ENCODE assay signal across 17 mouse cellular contexts in the genomic region with DNA sequence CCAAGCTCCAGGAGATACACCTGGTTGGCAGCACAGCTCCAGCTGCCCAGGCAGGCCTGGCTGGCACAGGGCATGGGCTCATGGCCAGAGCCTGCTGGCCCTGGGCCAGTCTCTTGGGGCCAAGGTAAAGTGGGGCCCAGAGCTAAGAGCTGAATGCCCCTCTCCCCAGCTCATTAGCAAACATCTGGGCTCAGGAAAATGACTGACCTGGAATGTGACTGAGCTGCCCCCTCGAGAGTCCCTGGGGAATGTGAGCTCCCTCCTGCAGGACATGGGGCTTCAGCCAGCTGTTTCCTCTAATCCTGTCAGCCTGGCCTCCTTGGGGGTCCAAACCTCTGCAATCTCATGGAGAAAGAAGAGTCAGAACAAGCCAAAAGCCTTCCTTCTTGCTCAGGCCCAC. TPM values are rescaled to one million over a fixed set of nuclear protein-coding genes. Genes with fewer than 3 reads are reported as not detected.
DNase-seq lines count a peak whose midpoint lies in the region; ATAC-seq and TF ChIP-seq lines count a peak whose summit lies in the region.
"Had no signal": no experiment of that assay in that cellular context is flagged by ENCODE, and none has a peak within 500 bp of the region (broad histone marks: within the 10 kb centered on the region; RNA-seq: fewer than 3 reads in every experiment).

No protein-coding gene starts in this region.

- peak overlapping the region; percentile 18; the same call in 1 of the 2 replicates for H3K27ac ChIP-seq in heart, embryonic 15.5 days
- peak overlapping the region; percentile 1; the same call in 1 of the 2 replicates for H3K27ac ChIP-seq in kidney, embryonic 15.5 days
- H3K27ac ChIP-seq in lung, postnatal 0 days (ENCODE audit: low read length): no peak overlapping the region
- no peak overlapping the region for H3K27ac ChIP-seq in forebrain, embryonic 15.5 days (replicated peaks)
- H3K27ac ChIP-seq: hindbrain, postnatal 0 days; limb, embryonic 12.5 days; midbrain, embryonic 12.5 days had no signal

- TF ChIP-seq EP300 in lung, postnatal 0 days (IDR thresholded peaks at IDR 0.05): no peak

- H3K36me3 ChIP-seq in heart, embryonic 15.5 days: no peaks in the 10 kb centered on the region
- no peaks in the 10 kb centered on the region for H3K36me3 ChIP-seq in kidney, embryonic 15.5 days
- no peaks in the 10 kb centered on the region for H3K36me3 ChIP-seq in lung, postnatal 0 days (ENCODE audit: insufficient read depth, low read length)
- no peaks in the 10 kb centered on the region for H3K36me3 ChIP-seq in forebrain, embryonic 15.5 days
- H3K36me3 ChIP-seq: midbrain, embryonic 12.5 days had no signal

- no peaks in the 10 kb centered on the region for H3K9me3 ChIP-seq in heart, embryonic 15.5 days (replicated peaks)
- 0 out of 2 replicates have a peak, but pooled peaks cover 7% of the 10 kb centered on the region for H3K9me3 ChIP-seq in kidney, embryonic 15.5 days (replicated peaks)
- H3K9me3 ChIP-seq in lung, postnatal 0 days (ENCODE audit: low read length): no peaks in the 10 kb centered on the region; the same call in 1 of the 2 replicates
- no peaks in the 10 kb centered on the region for H3K9me3 ChIP-seq in forebrain, embryonic 15.5 days

- TF ChIP-seq CTCF in lung, postnatal 0 days (IDR thresholded peaks at IDR 0.05): 0 out of 2 replicates have a peak, but pooled peaks have one; percentile 3

- H3K4me2 ChIP-seq in heart, embryonic 15.5 days: no peak overlapping the region
- no peak overlapping the region for H3K4me2 ChIP-seq in kidney, embryonic 15.5 days
- H3K4me2 ChIP-seq in lung, postnatal 0 days (replicated peaks; ENCODE audit: low read depth, low read length): no peak overlapping the region
- no peak overlapping the region for H3K4me2 ChIP-seq in forebrain, embryonic 15.5 days (replicated peaks)
- H3K4me2 ChIP-seq: limb, embryonic 12.5 days; midbrain, embryonic 12.5 days had no signal

- H3K9ac ChIP-seq in heart, embryonic 15.5 days: no peak overlapping the region
- no peak overlapping the region for H3K9ac ChIP-seq in kidney, embryonic 15.5 days
- H3K9ac ChIP-seq in lung, postnatal 0 days (replicated peaks; ENCODE audit: low read depth): no peak overlapping the region
- H3K9ac ChIP-seq in forebrain, embryonic 15.5 days (replicated peaks): no peak overlapping the region
- H3K9ac ChIP-seq: limb, embryonic 12.5 days; liver, postnatal 0 days; midbrain, embryonic 12.5 days had no signal

- peaks cover 30% of the 10 kb centered on the region for H3K27me3 ChIP-seq in heart, embryonic 15.5 days
- H3K27me3 ChIP-seq in kidney, embryonic 15.5 days: peaks cover 33% of the 10 kb centered on the region
- no peaks in the 10 kb centered on the region for H3K27me3 ChIP-seq in lung, postnatal 0 days (replicated peaks; ENCODE audit: insufficient read depth, low read length)
- H3K27me3 ChIP-seq in forebrain, embryonic 15.5 days: peaks cover 39% of the 10 kb centered on the region

- no peak for DNase-seq in heart, adult 8-10 months (ENCODE audit: low spot score)
- DNase-seq in NIH3T3 (ENCODE audit: low read depth): peak; percentile 51
- peak; percentile 31 for DNase-seq in lung, postnatal 0 days (ENCODE audit: low spot score)
- DNase-seq in layer of hippocampus, adult 18-20 months (ENCODE audit: low spot score in 2 of 2): no peak
- DNase-seq in urinary bladder, adult 2 months (ENCODE audit: low spot score): no peak
- DNase-seq: B cell, adult 2 months; gastrocnemius, postnatal 36 days; liver, postnatal 0 days had no signal

- peaks cover 35% of the 10 kb centered on the region for H3K4me1 ChIP-seq in heart, embryonic 15.5 days (replicated peaks)
- peaks cover 51% of the 10 kb centered on the region for H3K4me1 ChIP-seq in kidney, embryonic 15.5 days
- peaks cover 9% of the 10 kb centered on the region for H3K4me1 ChIP-seq in lung, postnatal 0 days (ENCODE audit: insufficient read depth, low read depth, low read length)
- H3K4me1 ChIP-seq in forebrain, embryonic 15.5 days: peaks cover 20% of the 10 kb centered on the region

- 17% methylated on average over 1 of the region's 1 CpGs for WGBS in heart, embryonic 15.5 days
- 37% methylated on average over 1 of the region's 1 CpGs for WGBS in kidney, embryonic 15.5 days
- WGBS in lung, postnatal 0 days: 8% methylated on average over 1 of the region's 1 CpGs
- WGBS in forebrain, embryonic 15.5 days: 53% methylated on average over 1 of the region's 1 CpGs

- ATAC-seq in heart, embryonic 15.5 days (replicated peaks; ENCODE audit: insufficient number of reproducible peaks, insufficient read depth, low FRiP score, low read depth): no peak
- no peak for ATAC-seq in kidney, embryonic 15.5 days (replicated peaks; ENCODE audit: low FRiP score)
- ATAC-seq in lung, postnatal 0 days: peak; percentile 17
- no peak for ATAC-seq in forebrain, embryonic 15.5 days (replicated peaks)
- ATAC-seq: hindbrain, postnatal 0 days; liver, postnatal 0 days had no signal

- no peak overlapping the region for H3K4me3 ChIP-seq in heart, embryonic 15.5 days
- no peak overlapping the region for H3K4me3 ChIP-seq in kidney, embryonic 15.5 days (replicated peaks)
- no peak overlapping the region for H3K4me3 ChIP-seq in lung, postnatal 0 days (ENCODE audit: low read depth, low read length)
- H3K4me3 ChIP-seq in forebrain, embryonic 15.5 days: no peak overlapping the region
- H3K4me3 ChIP-seq: limb, embryonic 12.5 days; midbrain, embryonic 12.5 days had no signal

RNA-seq across cellular contexts. Expression of a gene that starts 2.6 kb away (rescaled TPM):
- polyA plus RNA-seq in heart, embryonic 15.5 days (2015; fragmentation: Nextera tagmentation; extraction: Ambion mirVana): 21.4 and 34.5 TPM in 2 replicates
- total RNA-seq in heart, adult 8-10 months (2022): 10 to 100 TPM; 15.1 to 21.3 (median 19.2) TPM
- polyA plus RNA-seq in kidney, embryonic 15.5 days (2015; fragmentation: Nextera tagmentation; extraction: Ambion mirVana): 28.4 and 35.7 TPM in 2 replicates
- 141 and 151 TPM in 2 replicates for polyA plus RNA-seq in lung, postnatal 0 days (2015; fragmentation: Nextera tagmentation; extraction: Ambion mirVana)
- 23.5 and 24.6 TPM in 2 replicates for polyA plus RNA-seq in forebrain, embryonic 15.5 days (2015; fragmentation: Nextera tagmentation; extraction: Ambion mirVana)
- 10 to 100 TPM; 80.3 to 92.2 TPM for total RNA-seq in layer of hippocampus, adult 18-20 months (2021)
- polyA plus RNA-seq in urinary bladder, adult 2 months (2012; rRNA removed): 323 and 360 TPM in 2 replicates

RNA-seq across cellular contexts. Expression of a gene that starts 20.0 kb away (rescaled TPM):
- not detected in 2 replicates for polyA plus RNA-seq in heart, embryonic 15.5 days (2015; fragmentation: Nextera tagmentation; extraction: Ambion mirVana)
- not detected for total RNA-seq in heart, adult 8-10 months (2022)
- polyA plus RNA-seq in kidney, embryonic 15.5 days (2015; fragmentation: Nextera tagmentation; extraction: Ambion mirVana): not detected in 2 replicates
- polyA plus RNA-seq in lung, postnatal 0 days (2015; fragmentation: Nextera tagmentation; extraction: Ambion mirVana): not detected in 2 replicates
- polyA plus RNA-seq in forebrain, embryonic 15.5 days (2015; fragmentation: Nextera tagmentation; extraction: Ambion mirVana): 0.28 and 0.37 TPM in 2 replicates
- 1 to 10 TPM; 6.5 to 7.6 TPM for total RNA-seq in layer of hippocampus, adult 18-20 months (2021)
- polyA plus RNA-seq in urinary bladder, adult 2 months (2012; rRNA removed): 0.06 and 0.07 TPM in 2 replicates
- total RNA-seq: G1E; gastrocnemius, postnatal 36 days had no signal
- polyA plus RNA-seq: G1E; heart, embryonic 14.5 days; liver, postnatal 0 days; midbrain, embryonic 12.5 days; spleen, adult 2 months had no signal

RNA-seq across cellular contexts. Expression of a gene that starts 35.5 kb away (rescaled TPM):
- 589 and 818 TPM in 2 replicates for polyA plus RNA-seq in heart, embryonic 15.5 days (2015; fragmentation: Nextera tagmentation; extraction: Ambion mirVana)
- total RNA-seq in heart, adult 8-10 months (2022): 100 to 1,000 TPM; 570 to 700 (median 625) TPM
- 522 and 595 TPM in 2 replicates for polyA plus RNA-seq in kidney, embryonic 15.5 days (2015; fragmentation: Nextera tagmentation; extraction: Ambion mirVana)
- 474 and 487 TPM in 2 replicates for polyA plus RNA-seq in lung, postnatal 0 days (2015; fragmentation: Nextera tagmentation; extraction: Ambion mirVana)
- polyA plus RNA-seq in forebrain, embryonic 15.5 days (2015; fragmentation: Nextera tagmentation; extraction: Ambion mirVana): 390 and 438 TPM in 2 replicates
- 100 to 1,000 TPM; 189 to 193 TPM for total RNA-seq in layer of hippocampus, adult 18-20 months (2021)
- polyA plus RNA-seq in urinary bladder, adult 2 months (2012; rRNA removed): 174 and 186 TPM in 2 replicates

Comparison
In these comparisons a context has a peak if more than half of its experiments do, and no peak if none do; other contexts are left out.
1. H3K27ac ChIP-seq: peak in heart, embryonic 15.5 days (single experiment) and kidney, embryonic 15.5 days (single experiment); none in lung, postnatal 0 days (single experiment) and forebrain, embryonic 15.5 days (single experiment).
2. DNase-seq: peak in NIH3T3 (single experiment) and lung, postnatal 0 days (single experiment); none in heart, adult 8-10 months (single experiment), layer of hippocampus, adult 18-20 months (0 of 2) and urinary bladder, adult 2 months (single experiment).